Mouse (Mus musculus) lung, adult 2 months (tissue): ENCODE measurements at regions not wholly inside any gene's neighbourhood (a gene's known extent, or its start where the extent isn't known, plus 50 kb on each side); places are given as distances from the start of the nearest gene placed in this dataset.

Experiments
- CTCF ChIP-seq: fragments of 200-500 bp; IDR thresholded peaks from 2 replicates; pipeline ENCODE4 v1.5.1; 2011; ENCODE audit warnings: mild to moderate bottlenecking, low read length, control low read depth; ENCODE audit not compliant: insufficient read depth
- POLR2A ChIP-seq: fragments of 200-500 bp; IDR thresholded peaks from 2 replicates; pipeline ENCODE4 v1.6.1; 2011; ENCODE audit warnings: low read depth, mild to moderate bottlenecking, control low read depth, low read length, borderline replicate concordance; ENCODE audit errors: extremely low read depth

- no peak for TF ChIP-seq CTCF
- no peak for TF ChIP-seq POLR2A
These were observed 70.4 kb upstream of the Mbip start for GRCm38 (mm10) chr12:56416106-56416505.
